Mouse (Mus musculus) cortical plate, adult 2 months (tissue): ENCODE data around the gene Galnt5.

ENCODE experiments used
- CTCF ChIP-seq: fragments of 200-500 bp; IDR thresholded peaks from 2 replicates; pipeline ENCODE4 v1.5.1; 2011; ENCODE audit warnings: mild to moderate bottlenecking, control low read depth, low read length; ENCODE audit not compliant: insufficient read depth; ENCODE audit errors: extremely low read depth
- POLR2A ChIP-seq: fragments of 200-500 bp; IDR thresholded peaks from 2 replicates; pipeline ENCODE4 v1.6.1; 2011; ENCODE audit warnings: mild to moderate bottlenecking, low read length, control low read depth; ENCODE audit not compliant: insufficient read depth; ENCODE audit errors: extremely low read depth

DNA sequence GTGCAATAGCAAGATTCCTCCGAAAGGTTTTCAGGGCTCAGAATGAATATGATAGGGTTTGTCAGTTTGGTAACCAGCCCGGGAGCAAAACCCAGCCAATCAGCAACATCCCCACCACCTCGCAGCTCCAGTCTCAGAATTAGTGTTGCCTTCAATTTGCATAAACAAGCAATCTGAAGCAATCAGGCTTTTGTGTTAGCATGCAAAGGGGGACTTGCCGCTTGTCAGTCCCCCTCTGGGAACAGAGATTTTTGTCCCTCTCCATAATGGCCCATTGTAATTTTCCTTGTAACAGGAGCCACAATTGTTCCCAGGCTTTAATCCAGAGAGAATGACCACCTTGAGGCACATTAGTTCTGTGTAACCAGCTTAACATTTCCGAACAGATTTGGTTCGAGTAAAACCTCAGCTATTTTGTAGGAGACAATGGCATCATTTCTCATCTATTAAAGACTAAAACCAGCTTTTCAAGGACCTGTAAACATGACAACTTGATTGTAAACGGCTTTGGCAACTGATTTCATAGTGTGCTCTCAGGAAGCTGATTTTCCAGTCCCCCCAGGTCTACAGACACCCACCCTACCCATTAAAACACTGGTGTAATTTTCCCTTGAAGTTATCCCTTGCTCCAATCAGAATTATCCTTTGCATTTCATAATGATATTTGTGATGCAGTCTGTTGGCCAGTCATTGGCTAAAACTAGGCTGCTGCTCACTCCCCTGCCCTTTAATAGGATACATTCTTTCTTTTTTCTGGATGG is 55.3 kb downstream of the Galnt5 start, which contains the start of gene Ermn:
- TF ChIP-seq POLR2A (no peak), CTCF (no peak)
